ENCODE assay signal across 8 mouse cellular contexts in genomic region chr11:82387711-82388341, GRCm38 (mm10). TPM values are rescaled to one million over a fixed set of nuclear protein-coding genes. Genes with fewer than 3 reads are reported as not detected.
A peak's percentile ranks its signal among the peaks of the same experiment; 100 is the strongest.
DNase-seq lines count a peak whose midpoint lies in the region; ATAC-seq and TF ChIP-seq lines count a peak whose summit lies in the region.

No protein-coding gene starts in this region.

- no peaks in the 10 kb centered on the region for H3K36me3 ChIP-seq in limb, embryonic 10.5 days
- no peaks in the 10 kb centered on the region for H3K36me3 ChIP-seq in neural tube, embryonic 15.5 days

- H3K27ac ChIP-seq in cerebellum, adult 2 months (ENCODE audit: insufficient read depth, low read length), result peak overlapping the region; percentile 23; the same call in 1 of the 2 replicates
- no peak overlapping the region for H3K27ac ChIP-seq in embryonic fibroblast, embryonic 13.5 days (ENCODE audit: insufficient read depth, low read length)
- peak overlapping the region; percentile 58; the same call in 1 of the 2 replicates for H3K27ac ChIP-seq in limb, embryonic 10.5 days
- peak overlapping the region; percentile 79 for H3K27ac ChIP-seq in neural tube, embryonic 15.5 days (replicated peaks)

- peaks cover 6% of the 10 kb centered on the region; the same call in 1 of the 2 replicates for H3K4me1 ChIP-seq in cerebellum, adult 2 months (ENCODE audit: control insufficient read depth, insufficient read depth, low read length)
- no peaks in the 10 kb centered on the region; the same call in 1 of the 2 replicates for H3K4me1 ChIP-seq in embryonic fibroblast, embryonic 13.5 days (ENCODE audit: control insufficient read depth, insufficient read depth, low read length)
- H3K4me1 ChIP-seq in limb, embryonic 10.5 days, result peaks cover 38% of the 10 kb centered on the region
- peaks cover 53% of the 10 kb centered on the region for H3K4me1 ChIP-seq in neural tube, embryonic 15.5 days

- no peak for TF ChIP-seq POLR2A in cerebellum, adult 2 months (IDR thresholded peaks at IDR 0.05; ENCODE audit: borderline replicate concordance, insufficient read depth, low read length)
- TF ChIP-seq POLR2A in embryonic fibroblast, embryonic 13.5 days (IDR thresholded peaks at IDR 0.05; ENCODE audit: low read depth, low read length), result no peak

- H3K4me3 ChIP-seq in cerebellum, adult 2 months (replicated peaks; ENCODE audit: insufficient read depth, low read depth, low read length), result peak overlapping the region; percentile 89
- peak overlapping the region; percentile 39 for H3K4me3 ChIP-seq in embryonic fibroblast, embryonic 13.5 days (ENCODE audit: insufficient read depth, low read length)
- peak overlapping the region; percentile 63 for H3K4me3 ChIP-seq in limb, embryonic 10.5 days
- H3K4me3 ChIP-seq in neural tube, embryonic 15.5 days (replicated peaks), result peak overlapping the region; percentile 73

- peak; percentile 29 to 40 for DNase-seq in layer of hippocampus, postnatal 10 days (ENCODE audit: low spot score in 2 of 2)
- DNase-seq in layer of hippocampus, adult 8-10 months (ENCODE audit: low spot score in 2 of 2), result no peak
- peak; percentile 44 to 64 for DNase-seq in cerebellum, adult 2 months
- DNase-seq in limb, embryonic 10.5 days (ENCODE audit: low spot score), result peak; percentile 68
- DNase-seq in MN1 (ENCODE audit: low spot score), result no peak

- H3K9me3 ChIP-seq in limb, embryonic 10.5 days (replicated peaks), result no peaks in the 10 kb centered on the region
- no peaks in the 10 kb centered on the region for H3K9me3 ChIP-seq in neural tube, embryonic 15.5 days (replicated peaks)

- H3K9ac ChIP-seq in neural tube, embryonic 15.5 days (replicated peaks), result peak overlapping the region; percentile 73

- peak overlapping the region; percentile 98 for H3K4me2 ChIP-seq in neural tube, embryonic 15.5 days

- under 1% methylated on average over 47 of the region's 47 CpGs for WGBS in cerebellum, adult 2 months
- under 1% methylated on average over 47 of the region's 47 CpGs for WGBS in limb, embryonic 10.5 days
- WGBS in neural tube, embryonic 15.5 days, result under 1% methylated on average over 47 of the region's 47 CpGs

- TF ChIP-seq CTCF in cerebellum, adult 2 months (IDR thresholded peaks at IDR 0.05; ENCODE audit: borderline replicate concordance, insufficient read depth, low read depth, low read length), result no peak
- no peak for TF ChIP-seq CTCF in embryonic fibroblast, embryonic 13.5 days (IDR thresholded peaks at IDR 0.05; ENCODE audit: borderline replicate concordance, insufficient read depth, low read length)

- no peak for ATAC-seq in neural tube, embryonic 15.5 days (ENCODE audit: low FRiP score)
- ATAC-seq in CD4-positive, CD25-positive, alpha-beta regulatory T cell, adult 4 months, result no peak

- H3K27me3 ChIP-seq in cerebellum, adult 2 months (ENCODE audit: control insufficient read depth, insufficient read depth, low read length), result no peaks in the 10 kb centered on the region
- peaks cover 100% of the 10 kb centered on the region for H3K27me3 ChIP-seq in limb, embryonic 10.5 days (ENCODE audit: low read depth, poor library complexity, severe bottlenecking)
- H3K27me3 ChIP-seq in neural tube, embryonic 15.5 days (replicated peaks), result peaks cover 38% of the 10 kb centered on the region

RNA-seq across cellular contexts. Expression of gene Tmem132e, which starts 0.9 kb away (rescaled TPM):
- total RNA-seq in layer of hippocampus, postnatal 10 days (2021), result 10 to 100 TPM; 15.2 to 18.5 TPM
- 10 to 100 TPM in 2 of 4 experiments, 1 to 10 TPM in 2; 8.6 to 10.6 (median 9.8) TPM for total RNA-seq in layer of hippocampus, adult 8-10 months (2022)
- polyA plus RNA-seq in cerebellum, adult 2 months (2012; rRNA removed), result 19.8 and 20.5 TPM in 2 replicates
- polyA plus RNA-seq in embryonic fibroblast, embryonic 13.5 days (2011; ENCODE audit: insufficient read length, low read depth, missing spikeins), result 0.89 and 1.9 TPM in 2 replicates
- 0.50 and 0.55 TPM in 2 replicates for polyA plus RNA-seq in limb, embryonic 10.5 days (2016; fragmentation: Nextera tagmentation; extraction: Ambion mirVana)
- polyA plus RNA-seq in neural tube, embryonic 15.5 days (2015; fragmentation: Nextera tagmentation; extraction: Ambion mirVana), result 5.1 and 5.7 TPM in 2 replicates
- not detected for polyA plus RNA-seq in CD4-positive, CD25-positive, alpha-beta regulatory T cell, adult 4 months (2017; shearing (Covaris generic))

Comparison
In these comparisons a context has a peak if more than half of its experiments do, and no peak if none do; other contexts are left out.
1. DNase-seq: peak in layer of hippocampus, postnatal 10 days (2 of 2), cerebellum, adult 2 months (2 of 2) and limb, embryonic 10.5 days (single experiment); none in layer of hippocampus, adult 8-10 months (0 of 2) and MN1 (single experiment).
2. H3K4me3 ChIP-seq: peak in every context shown above with its lines; median percentile 89 in cerebellum, adult 2 months; 73 in neural tube, embryonic 15.5 days; 63 in limb, embryonic 10.5 days; 39 in embryonic fibroblast, embryonic 13.5 days.